Mouse (Mus musculus) MEL (cell line): ENCODE results near the gene Arl3. TPM values are rescaled to one million over a fixed set of nuclear protein-coding genes. Genes with fewer than 3 reads are reported as not detected.
A peak's percentile ranks its signal among the peaks of the same experiment; 100 is the strongest.

ENCODE experiments used
- DNase-seq: peaks from one replicate; pipeline ENCODE4 v3.0.0; 2011; ENCODE audit warnings: low read depth, low spot score
- H3K27ac ChIP-seq: 2 replicates; pipeline ENCODE4 v1.5.1; 2012; ENCODE audit warnings: low read depth, mild to moderate bottlenecking, control low read depth, low read length, moderate library complexity; ENCODE audit not compliant: control insufficient read depth
- H3K27me3 ChIP-seq, 2 experiments: fragments of 150-350 bp in 1 of 2; sonication (generic) in 1 of 2; 2 replicates each; pipeline ENCODE4 v1.6.1; 2012; ENCODE audit warnings: low read length in 2 of 2, mild to moderate bottlenecking in 2 of 2, improper control_type of control experiment in 1 of 2, moderate library complexity in 1 of 2; ENCODE audit not compliant: insufficient read depth in 2 of 2, control insufficient read depth in 1 of 2
- H3K36me3 ChIP-seq, 2 experiments: 2 replicates each; pipeline ENCODE4 v1.6.1; 2012 to 2014; ENCODE audit warnings: low read length in 2 of 2, improper control_type of control experiment in 1 of 2, inconsistent platforms in 1 of 2, mild to moderate bottlenecking in 1 of 2; ENCODE audit not compliant: insufficient read depth in 2 of 2, control insufficient read depth in 1 of 2
- H3K4me1 ChIP-seq, 2 experiments: fragments of 150-350 bp in 1 of 2; sonication (generic) in 1 of 2; 2 replicates each; pipeline ENCODE4 v1.6.1; 2012; ENCODE audit warnings: low read length in 2 of 2, improper control_type of control experiment in 1 of 2, mild to moderate bottlenecking in 1 of 2; ENCODE audit not compliant: insufficient read depth in 2 of 2, control insufficient read depth in 1 of 2
- H3K4me3 ChIP-seq, 2 experiments: fragments of 150-350 bp in 1 of 2; sonication (generic) in 1 of 2; 2 replicates each; pipeline ENCODE4 v1.5.1; 2012; ENCODE audit warnings: low read depth in 2 of 2, low read length in 2 of 2, mild to moderate bottlenecking in 2 of 2, moderate library complexity in 2 of 2, control low read depth in 1 of 2, improper control_type of control experiment in 1 of 2; ENCODE audit not compliant: control insufficient read depth in 1 of 2, insufficient read depth in 1 of 2
- H3K79me2 ChIP-seq: 2 replicates; pipeline ENCODE4 v1.6.1; 2012; ENCODE audit warnings: mild to moderate bottlenecking, low read length, moderate library complexity; ENCODE audit not compliant: control insufficient read depth, poor library complexity, insufficient read depth
- H3K9ac ChIP-seq: 2 replicates; pipeline ENCODE4 v1.6.1; 2012; ENCODE audit warnings: low read depth, mild to moderate bottlenecking, control low read depth, low read length, moderate library complexity; ENCODE audit not compliant: control insufficient read depth, poor library complexity, severe bottlenecking
- H3K9me3 ChIP-seq: fragments of 150-350 bp; sonication (generic); replicated peaks from 2 replicates; pipeline ENCODE4 v1.6.1; 2012; ENCODE audit warnings: mild to moderate bottlenecking, low read length, improper control_type of control experiment, moderate library complexity; ENCODE audit not compliant: insufficient read depth
- BHLHE40 ChIP-seq: IDR thresholded peaks from 2 replicates; pipeline ENCODE4 v1.6.1; 2012; ENCODE audit warnings: low read depth, mild to moderate bottlenecking, inconsistent platforms, low read length, improper control_type of control experiment, borderline replicate concordance
- CTCF ChIP-seq, 3 experiments: IDR thresholded peaks in 2 of 3; conservative IDR thresholded peaks in 1 of 3; 2 replicates each; pipeline ENCODE4 v1.5.1; 2011 to 2012; ENCODE audit warnings: low read length in 3 of 3, low read depth in 2 of 3, mild to moderate bottlenecking in 2 of 3, improper control_type of control experiment in 1 of 3, inconsistent platforms in 1 of 3, mixed read lengths in 1 of 3, moderate library complexity in 1 of 3; ENCODE audit not compliant: control insufficient read depth in 1 of 3, insufficient read depth in 1 of 3, poor library complexity in 1 of 3, severe bottlenecking in 1 of 3
- E2F4 ChIP-seq: IDR thresholded peaks from 2 replicates; pipeline ENCODE4 v1.6.1; 2011; ENCODE audit warnings: low read depth, low read length, improper control_type of control experiment, borderline replicate concordance
- ELF1 ChIP-seq: IDR thresholded peaks from 2 replicates; pipeline ENCODE4 v1.6.1; 2014; ENCODE audit warnings: low read depth, mild to moderate bottlenecking, inconsistent platforms, low read length, improper control_type of control experiment, moderate library complexity
- EP300 ChIP-seq, 2 experiments: IDR thresholded peaks; 2 replicates each; pipeline ENCODE4 v1.6.1; 2011; ENCODE audit warnings: improper control_type of control experiment in 2 of 2, low read length in 2 of 2, low read depth in 1 of 2, mild to moderate bottlenecking in 1 of 2
- ETS1 ChIP-seq: IDR thresholded peaks from 2 replicates; pipeline ENCODE4 v1.6.1; 2012; ENCODE audit warnings: low read depth, mild to moderate bottlenecking, inconsistent platforms, low read length, improper control_type of control experiment, moderate library complexity
- HCFC1 ChIP-seq: IDR thresholded peaks from 2 replicates; pipeline ENCODE4 v1.6.1; 2012; ENCODE audit warnings: low read depth, mild to moderate bottlenecking, inconsistent platforms, low read length, improper control_type of control experiment, moderate library complexity
- JUND ChIP-seq: IDR thresholded peaks from 2 replicates; pipeline ENCODE4 v1.6.1; 2011; ENCODE audit warnings: low read depth, mild to moderate bottlenecking, improper control_type of control experiment, low read length
- MAFK ChIP-seq: IDR thresholded peaks from 2 replicates; pipeline ENCODE4 v1.6.1; 2011; ENCODE audit warnings: low read depth, mild to moderate bottlenecking, low read length, improper control_type of control experiment, borderline replicate concordance
- MAX ChIP-seq: IDR thresholded peaks from 2 replicates; pipeline ENCODE4 v1.6.1; 2011; ENCODE audit warnings: low read length, improper control_type of control experiment
- MAZ ChIP-seq: IDR thresholded peaks from 2 replicates; pipeline ENCODE4 v1.6.1; 2012; ENCODE audit warnings: low read depth, mild to moderate bottlenecking, inconsistent platforms, low read length, improper control_type of control experiment
- MEF2A ChIP-seq: IDR thresholded peaks from 2 replicates; pipeline ENCODE4 v1.6.1; 2014; ENCODE audit warnings: low read depth, mild to moderate bottlenecking, inconsistent platforms, low read length, improper control_type of control experiment; ENCODE audit not compliant: poor library complexity, insufficient replicate concordance, severe bottlenecking; ENCODE audit errors: extremely low read depth
- MXI1 ChIP-seq: IDR thresholded peaks from 2 replicates; pipeline ENCODE4 v1.6.1; 2011; ENCODE audit warnings: mild to moderate bottlenecking, low read depth, low read length, improper control_type of control experiment
- MYB ChIP-seq: IDR thresholded peaks from 2 replicates; pipeline ENCODE4 v1.6.1; 2011; ENCODE audit warnings: mild to moderate bottlenecking, low read depth, low read length, improper control_type of control experiment
- MYC ChIP-seq: IDR thresholded peaks from 2 replicates; pipeline ENCODE4 v1.6.1; 2011; ENCODE audit warnings: low read depth, mild to moderate bottlenecking, low read length, improper control_type of control experiment, moderate library complexity
- NELFE ChIP-seq: IDR thresholded peaks from 2 replicates; pipeline ENCODE4 v1.6.1; 2011; ENCODE audit warnings: low read depth, low read length, improper control_type of control experiment
- NRF1 ChIP-seq: IDR thresholded peaks from 2 replicates; pipeline ENCODE4 v1.6.1; 2014; ENCODE audit warnings: low read depth, mild to moderate bottlenecking, inconsistent platforms, low read length, improper control_type of control experiment, moderate library complexity; ENCODE audit not compliant: poor library complexity, insufficient read depth, severe bottlenecking
- POLR2A ChIP-seq, 2 experiments: IDR thresholded peaks; 2 replicates each; pipeline ENCODE4 v1.6.1; 2011 to 2012; ENCODE audit warnings: low read length in 2 of 2, mild to moderate bottlenecking in 2 of 2, control low read depth in 1 of 2, improper control_type of control experiment in 1 of 2, low read depth in 1 of 2, moderate library complexity in 1 of 2; ENCODE audit not compliant: control insufficient read depth in 1 of 2, insufficient read depth in 1 of 2, poor library complexity in 1 of 2
- RCOR1 ChIP-seq: IDR thresholded peaks from 2 replicates; pipeline ENCODE4 v1.6.1; 2012; ENCODE audit warnings: low read depth, mild to moderate bottlenecking, inconsistent platforms, low read length, improper control_type of control experiment
- SIN3A ChIP-seq: IDR thresholded peaks from 2 replicates; pipeline ENCODE4 v1.6.1; 2012; ENCODE audit warnings: low read length, improper control_type of control experiment, inconsistent platforms
- TAL1 ChIP-seq: IDR thresholded peaks from 2 replicates; pipeline ENCODE4 v1.6.1; 2012; ENCODE audit warnings: mild to moderate bottlenecking, inconsistent platforms, low read length, moderate library complexity, mixed read lengths
- TBP ChIP-seq: IDR thresholded peaks from 2 replicates; pipeline ENCODE4 v1.8.0; 2011; ENCODE audit warnings: low read depth, low read length, improper control_type of control experiment
- TCF12 ChIP-seq: IDR thresholded peaks from 2 replicates; pipeline ENCODE4 v1.6.1; 2014; ENCODE audit warnings: low read depth, mild to moderate bottlenecking, inconsistent platforms, low read length, improper control_type of control experiment, moderate library complexity
- UBTF ChIP-seq: IDR thresholded peaks from 2 replicates; pipeline ENCODE4 v1.6.1; 2012; ENCODE audit warnings: low read depth, mild to moderate bottlenecking, inconsistent platforms, low read length, improper control_type of control experiment, moderate library complexity, borderline replicate concordance; ENCODE audit not compliant: insufficient read depth
- USF1 ChIP-seq: IDR thresholded peaks from 2 replicates; pipeline ENCODE4 v1.6.1; 2014; ENCODE audit warnings: low read depth, mild to moderate bottlenecking, inconsistent platforms, low read length, improper control_type of control experiment, moderate library complexity
- ZMIZ1 ChIP-seq: IDR thresholded peaks from 2 replicates; pipeline ENCODE4 v1.6.1; 2012; ENCODE audit warnings: low read depth, mild to moderate bottlenecking, inconsistent platforms, low read length, improper control_type of control experiment, moderate library complexity
- polyA plus RNA-seq, 2 experiments: library from polyadenylated mRNA; stranded (reverse) in 1 of 2; unstranded in 1 of 2; fragments of >175 nt in 1 of 2; fragments of >200 nt in 1 of 2; gene quantifications; 2 replicates each; pipeline versions ENCODE4 v1.2.1 to v1.2.4; 2012; ENCODE audit warnings: low replicate concordance in 2 of 2, low read depth in 1 of 2; ENCODE audit not compliant: insufficient read length in 2 of 2, insufficient read depth in 1 of 2, missing spikeins in 1 of 2
- total RNA-seq: library from RNA; depleted of rRNA; stranded (reverse); fragments of 300-350 nt; gene quantifications from 2 replicates; pipeline ENCODE4 v1.2.3, GENCODE M21; 2012

Arl3 gene
- total and polyA plus RNA-seq, 3 experiments: 62.4 to 123 TPM; not detected in 1

DNA sequence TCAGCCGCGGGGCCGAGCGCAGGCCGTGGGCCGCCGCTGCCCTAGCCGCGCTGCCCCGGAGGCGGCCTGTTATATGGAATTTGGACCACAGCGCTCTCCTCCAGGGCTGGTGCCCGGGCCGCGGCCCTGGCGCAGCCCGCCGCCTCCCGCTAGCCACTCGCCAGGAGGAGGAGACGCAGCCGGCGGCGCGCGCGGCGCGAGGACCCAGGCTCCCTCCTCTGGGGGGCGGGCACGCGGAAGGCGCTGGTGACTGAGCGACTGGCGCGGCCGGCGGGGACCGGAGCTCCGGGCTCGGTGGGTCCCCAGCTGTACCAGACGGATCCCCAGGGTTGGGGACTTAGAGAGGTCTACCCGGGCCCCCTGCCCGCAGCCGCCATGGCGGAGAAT lies 70.9 kb downstream of the Arl3 start:
- Histone ChIP-seq H3K9me3 (no peaks in the 10 kb centered on the region), H3K36me3 (peaks cover 2 to 18% of the 10 kb centered on the region in 2 experiments; a peak in 3 of 4 replicates), H3K79me2 (peaks cover 63% of the 10 kb centered on the region), H3K27me3 (no peaks in the 10 kb centered on the region), H3K4me3 (peak overlapping the region; percentile 76 to 82), H3K4me1 (peaks cover 5 to 28% of the 10 kb centered on the region in 2 experiments; a peak in 3 of 4 replicates), H3K9ac (peak overlapping the region; percentile 97), H3K27ac (peak overlapping the region; percentile 90)
- TF ChIP-seq USF1 (no peak), CTCF (IDR thresholded peaks at IDR 0.05 in 2 of 3, conservative IDR thresholded peaks at IDR 0.05 in 1 of 3; ENCODE audit: control insufficient read depth in 1 of 3, insufficient read depth in 1 of 3, low read depth in 2 of 3, low read length in 3 of 3, poor library complexity in 1 of 3, severe bottlenecking in 1 of 3) (0 out of 6 replicates have a peak, but pooled peaks of 1 of the 3 experiments have one; percentile 22), E2F4 (no peak), MAFK (no peak), ZMIZ1 (0 out of 2 replicates have a peak, but pooled peaks have one; percentile 16), POLR2A (IDR thresholded peaks at IDR 0.05; ENCODE audit: control insufficient read depth in 1 of 2, insufficient read depth in 1 of 2, low read depth in 1 of 2, low read length in 2 of 2, poor library complexity in 1 of 2) (0 out of 4 replicates have a peak, but pooled peaks of 1 of the 2 experiments have one; percentile 6), JUND (no peak), UBTF (peak; percentile 93), MEF2A (no peak), SIN3A (peak; percentile 6; the same call in 1 of the 2 replicates)
- peak; percentile 81 for DNase-seq

DNA sequence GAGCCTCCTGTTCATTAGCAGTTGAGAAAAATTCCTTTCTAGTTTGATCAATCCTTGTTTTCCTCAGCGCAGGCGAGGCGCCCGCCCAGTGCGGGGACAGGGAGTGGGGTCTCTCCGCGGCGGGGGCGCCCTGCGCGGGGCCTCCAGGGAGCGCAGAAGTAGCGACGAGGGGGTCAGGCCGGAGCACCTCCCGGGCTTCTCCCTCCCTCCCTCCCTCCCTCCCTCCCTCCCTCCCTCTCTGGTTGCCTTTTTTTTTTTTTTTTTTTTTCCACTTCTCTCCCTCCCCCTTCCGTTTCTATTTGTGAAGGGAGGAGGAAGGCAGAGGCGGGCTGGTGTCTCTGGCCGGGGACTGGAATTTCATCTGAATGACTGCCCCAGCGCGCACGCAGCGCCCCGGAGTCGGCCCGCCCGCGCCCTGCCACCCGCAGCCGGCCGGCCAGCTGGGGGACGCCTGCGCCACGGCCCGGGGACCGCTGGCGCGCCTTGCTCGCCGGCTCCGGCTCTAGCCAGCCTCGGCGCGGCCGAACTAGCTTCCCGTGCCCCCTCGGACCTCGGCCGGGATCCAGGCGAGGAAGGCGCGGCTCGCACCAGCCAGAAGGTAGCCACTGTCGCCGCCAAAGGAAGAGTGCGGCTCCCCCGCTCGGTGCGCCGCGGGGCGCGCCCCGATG lies 71.5 kb downstream of the Arl3 start, which contains the start of gene Trim8:
TSS of gene Trim8 (plus strand) at position 302 of the 668 bp plus-strand sequence.
- peaks cover 58% of the 10 kb centered on the region for H3K79me2 ChIP-seq
- H3K4me3 ChIP-seq: peak within 1 kb of the TSS; percentile 76 to 82
- H3K36me3 ChIP-seq: peaks cover under 1 to 18% of the 10 kb centered on the region in 2 experiments; a peak in 3 of 4 replicates
- H3K9ac ChIP-seq: peak within 1 kb of the TSS; percentile 97
- peak; percentile 88 for DNase-seq
- no peaks in the 10 kb centered on the region for H3K27me3 ChIP-seq
- no peaks in the 10 kb centered on the region for H3K9me3 ChIP-seq
- peak within 1 kb of the TSS; percentile 96 for H3K27ac ChIP-seq
- peaks cover 5 to 26% of the 10 kb centered on the region in 2 experiments; a peak in 3 of 4 replicates for H3K4me1 ChIP-seq
- TF ChIP-seq RCOR1: 0 out of 2 replicates have a peak, but pooled peaks have one; percentile 5
- TF ChIP-seq ELF1: peak; percentile 27; the same call in 1 of the 2 replicates
- TF ChIP-seq CTCF (IDR thresholded peaks at IDR 0.05 in 2 of 3, conservative IDR thresholded peaks at IDR 0.05 in 1 of 3; ENCODE audit: control insufficient read depth in 1 of 3, insufficient read depth in 1 of 3, low read depth in 2 of 3, low read length in 3 of 3, poor library complexity in 1 of 3, severe bottlenecking in 1 of 3): no peak
- TF ChIP-seq MAZ: peak; percentile 86
- peak; percentile 40 to 63; a peak in 2 of 4 replicates for TF ChIP-seq POLR2A (IDR thresholded peaks at IDR 0.05; ENCODE audit: control insufficient read depth in 1 of 2, insufficient read depth in 1 of 2, low read depth in 1 of 2, low read length in 2 of 2, poor library complexity in 1 of 2)
- TF ChIP-seq BHLHE40: 0 out of 2 replicates have a peak, but pooled peaks have one; percentile 29
- 0 out of 2 replicates have a peak, but pooled peaks have one; percentile 17 for TF ChIP-seq MYB
- TF ChIP-seq TAL1: no peak
- peak; percentile 59 for TF ChIP-seq NELFE
- TF ChIP-seq EP300 (IDR thresholded peaks at IDR 0.05; ENCODE audit: low read depth in 1 of 2, low read length in 2 of 2): peak in 1 of 2 experiments; percentile 28; a peak in 1 of 4 replicates
- peak; percentile 23; the same call in 1 of the 2 replicates for TF ChIP-seq SIN3A
- TF ChIP-seq UBTF: no peak
- TF ChIP-seq MAX: peak; percentile 7; the same call in 1 of the 2 replicates
- TF ChIP-seq NRF1: 0 out of 2 replicates have a peak, but pooled peaks have one; percentile 22
- TF ChIP-seq TBP: no peak; the same call in 1 of the 2 replicates
- TF ChIP-seq MYC: no peak
- TF ChIP-seq ETS1: peak; percentile 56
- 0 out of 2 replicates have a peak, but pooled peaks have one; percentile 39 for TF ChIP-seq HCFC1
- TF ChIP-seq TCF12: 0 out of 2 replicates have a peak, but pooled peaks have one; percentile 32
- no peak for TF ChIP-seq JUND
- peak; percentile 61 for TF ChIP-seq ZMIZ1
- no peak for TF ChIP-seq MXI1
